Mouse (Mus musculus) right cerebral cortex, adult 2 months (tissue): ENCODE results near the gene Cxcl1.

Source experiments
- DNase-seq, 2 experiments: peaks; one replicate each; pipeline ENCODE4 v3.0.0; 2021 to 2022; ENCODE audit warnings: low spot score in 2 of 2

Cxcl1 gene

GRCm38 (mm10) chr5:90888661-90889060, 2.4 kb upstream of the Cxcl1 start:
- no peak for DNase-seq

- no peak for DNase-seq
Measured at GRCm38 (mm10) chr5:90891464-90891813, 398 bp downstream of the Cxcl1 start.

GRCm38 (mm10) chr5:90894231-90894630, 3.2 kb downstream of the Cxcl1 start:
- DNase-seq: no peak

GRCm38 (mm10) chr5:90897429-90897828, 6.4 kb downstream of the Cxcl1 start:
- no peak for DNase-seq

DNA sequence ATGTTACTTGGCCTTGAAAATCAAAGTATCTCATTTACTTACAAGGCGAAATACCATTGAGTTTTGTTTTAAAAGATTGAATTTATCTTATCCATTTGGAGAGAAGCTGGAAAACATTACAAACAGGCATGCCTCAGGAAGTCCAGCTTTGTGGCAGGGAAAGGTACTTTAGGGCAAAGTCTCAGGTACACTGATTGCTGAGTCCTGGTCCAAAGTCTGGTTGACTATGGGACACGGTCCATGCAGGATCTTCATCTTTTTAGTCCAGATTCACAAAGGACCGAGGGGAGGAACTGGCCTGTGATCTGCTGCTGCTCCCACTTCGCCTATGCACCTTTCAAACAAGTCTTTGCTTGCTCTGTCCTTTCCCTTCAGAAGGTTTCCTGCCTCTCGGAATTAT, 8.3 kb downstream of the Cxcl1 start:
- DNase-seq: no peak

DNA sequence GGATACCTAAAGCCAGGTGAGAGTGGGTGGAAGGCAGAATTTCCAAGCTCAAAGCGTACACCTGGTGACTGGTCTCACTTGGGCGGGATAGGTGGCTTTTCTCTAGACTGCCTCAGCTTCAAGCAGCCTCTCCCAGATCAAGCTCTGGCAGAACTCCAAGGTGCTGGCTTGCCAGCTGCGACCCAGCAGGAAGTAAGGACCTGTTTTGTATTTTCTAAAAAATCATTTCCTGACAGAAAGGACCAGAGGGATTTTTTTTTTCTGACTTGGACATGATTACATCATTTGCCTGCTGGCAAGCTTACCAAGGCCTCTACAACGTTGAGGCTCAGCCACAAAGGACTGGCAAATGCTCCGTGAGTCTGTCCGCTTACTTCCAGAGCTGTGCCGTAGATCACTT, 9.1 kb downstream of the Cxcl1 start:
- DNase-seq: no peak

DNA sequence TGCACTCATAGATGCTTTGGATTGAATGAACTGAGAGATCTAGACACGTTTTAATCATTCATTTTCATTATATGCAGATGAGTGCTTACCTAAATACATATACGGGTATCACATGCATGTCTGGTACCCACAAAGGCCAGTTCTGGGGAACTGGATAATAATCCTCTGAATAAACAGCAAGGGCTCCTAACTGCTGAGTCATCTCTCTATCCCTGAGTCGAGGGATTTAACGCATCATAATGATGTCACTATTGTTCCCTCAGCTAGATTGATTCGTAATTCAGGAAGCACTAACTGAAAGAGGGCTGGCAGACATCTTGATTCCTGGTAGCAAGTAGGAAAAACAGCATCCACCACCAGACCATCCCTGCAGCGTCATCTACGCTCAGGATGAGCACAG, 9.6 kb downstream of the Cxcl1 start:
- DNase-seq: no peak

DNA sequence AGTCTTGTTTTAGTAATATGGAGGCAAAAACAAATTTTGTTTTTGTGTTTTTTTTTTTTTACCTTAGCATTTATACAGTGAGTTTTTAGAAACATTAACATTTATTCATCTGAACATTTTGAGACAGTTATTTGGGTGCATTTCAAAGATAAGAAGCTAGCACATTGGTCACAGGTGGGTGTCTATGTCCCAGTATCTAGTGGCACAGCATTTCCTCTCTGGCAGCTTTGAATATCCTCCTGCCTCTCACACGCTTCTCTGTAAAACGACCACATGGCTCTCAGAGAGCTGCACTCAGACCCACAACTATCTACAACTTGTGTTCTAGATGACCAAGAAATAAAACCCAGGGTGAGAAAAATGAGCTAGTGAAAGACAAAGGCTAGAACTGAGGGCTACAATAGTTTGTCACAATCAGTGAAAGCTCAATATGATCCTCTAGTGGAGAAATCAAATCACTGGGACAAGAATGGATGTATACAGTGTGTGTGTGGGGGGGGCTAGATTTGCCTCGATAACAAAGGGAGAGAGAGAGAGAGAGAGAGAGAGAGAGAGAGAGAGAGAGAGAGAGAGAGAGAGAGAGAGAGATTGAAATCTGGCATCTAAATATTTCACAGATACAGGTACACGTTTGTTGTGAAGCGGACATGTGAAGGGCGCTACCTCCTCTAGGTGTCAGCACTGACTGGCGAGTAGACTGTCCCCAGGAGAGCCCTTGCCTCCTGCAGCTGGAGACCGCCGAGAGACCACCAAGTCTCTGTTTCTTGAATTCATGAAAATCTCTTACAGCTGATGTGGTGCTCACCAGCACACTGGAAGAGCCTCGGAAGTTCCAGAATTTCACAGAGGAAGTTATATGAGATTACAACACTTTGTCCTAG, 11.6 kb downstream of the Cxcl1 start:
- no peak for DNase-seq

GRCm38 (mm10) chr5:90903339-90904020, 12.4 kb downstream of the Cxcl1 start, which contains the start of gene Cxcl2:
Gene Cxcl2 (plus strand): TSS chr5:90903871.
- no peak for DNase-seq

DNA sequence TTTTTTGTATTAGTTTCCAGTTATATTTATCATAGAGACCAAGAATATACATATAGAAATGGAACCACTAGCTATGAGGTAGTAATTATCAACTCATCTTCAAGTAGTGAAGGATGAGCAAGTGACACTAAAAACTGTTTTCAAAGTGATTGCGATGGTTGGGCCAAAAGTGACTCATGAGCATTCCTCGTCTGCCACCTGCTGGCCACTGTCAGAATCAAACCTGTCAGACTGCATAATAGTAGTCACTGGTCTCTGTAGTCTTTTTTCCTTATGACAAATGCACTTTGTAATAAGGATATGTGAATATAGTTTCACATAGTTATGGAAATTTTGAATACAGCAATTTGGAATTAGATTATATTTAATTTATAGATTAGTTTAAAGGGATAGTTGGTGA, 17.9 kb downstream of the Cxcl1 start:
- peak; percentile 79 for DNase-seq

GRCm38 (mm10) chr5:90919495-90919894, 28.5 kb downstream of the Cxcl1 start:
- no peak for DNase-seq

- no peak for DNase-seq
Measured at GRCm38 (mm10) chr5:90922958-90923357, 31.9 kb downstream of the Cxcl1 start.

- no peak for DNase-seq
Measured at GRCm38 (mm10) chr5:90930546-90930945, 39.5 kb downstream of the Cxcl1 start.

DNA sequence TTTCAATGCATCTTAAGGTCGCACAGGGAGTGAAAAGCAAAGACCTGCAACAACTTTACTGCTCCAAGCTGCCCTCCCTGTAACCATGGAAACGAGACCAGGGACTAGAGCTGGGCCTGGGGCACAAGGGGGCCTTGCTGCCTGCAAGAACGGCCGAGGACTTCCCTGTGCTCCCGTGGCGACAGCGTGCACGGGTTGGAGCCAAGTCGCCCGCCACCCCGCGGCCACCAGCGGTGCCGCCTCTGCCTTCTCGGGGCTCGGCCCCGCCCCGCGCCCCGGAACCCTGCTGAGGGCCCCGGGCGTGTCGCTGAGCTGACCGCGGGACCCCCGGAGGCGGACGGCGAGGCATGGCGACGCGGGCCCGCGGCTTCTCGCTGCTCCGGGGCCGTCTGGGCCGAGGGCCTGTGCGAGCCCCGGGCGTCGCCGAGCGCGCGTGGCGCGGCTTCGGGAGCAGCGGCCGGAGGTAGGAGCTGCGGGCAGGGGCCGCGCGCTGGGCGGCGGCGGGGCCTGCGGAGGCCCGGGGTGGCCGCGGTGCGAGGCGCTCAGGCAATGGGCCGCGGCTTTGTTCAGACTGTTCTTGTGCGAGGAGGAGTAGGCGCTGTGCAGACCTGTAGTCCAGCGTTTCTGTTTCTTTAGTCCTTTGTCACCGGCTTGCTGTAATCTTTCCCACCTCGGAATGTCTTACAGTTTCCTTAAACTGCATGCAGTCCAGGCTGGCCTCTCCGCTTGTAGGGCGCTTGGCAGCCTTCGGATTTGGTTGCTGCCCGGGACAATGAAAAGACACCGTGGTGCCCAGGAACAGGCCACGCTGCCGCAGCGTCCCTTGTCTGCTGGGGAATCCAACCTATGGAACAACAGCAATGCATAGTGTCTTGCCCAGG, 40.2 kb downstream of the Cxcl1 start, which contains the start of gene Mthfd2l:
Gene Mthfd2l, plus strand, starts transcription at position 147 of the 881 bp plus-strand sequence.
- peak; percentile 60 to 73 for DNase-seq

DNA sequence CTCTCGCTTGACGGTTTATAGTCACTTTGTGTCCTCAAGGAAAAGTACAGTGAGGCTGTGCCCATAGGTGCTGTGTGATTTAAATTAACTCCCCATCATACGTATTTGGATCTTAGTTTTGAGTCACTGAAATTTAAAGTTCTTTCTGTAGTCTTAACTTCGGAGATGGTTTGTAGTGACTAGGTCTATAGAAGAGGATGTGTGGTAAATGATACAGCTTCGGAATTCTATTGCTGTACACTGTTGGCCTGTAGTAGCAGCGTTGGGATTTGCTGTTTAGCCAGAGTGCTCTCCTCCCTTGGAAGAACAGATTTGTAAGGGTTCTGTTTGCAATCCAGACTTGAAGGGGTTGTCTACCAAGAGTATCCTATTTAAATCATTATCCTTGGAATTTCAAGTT, 40.9 kb downstream of the Cxcl1 start:
- no peak for DNase-seq

DNA sequence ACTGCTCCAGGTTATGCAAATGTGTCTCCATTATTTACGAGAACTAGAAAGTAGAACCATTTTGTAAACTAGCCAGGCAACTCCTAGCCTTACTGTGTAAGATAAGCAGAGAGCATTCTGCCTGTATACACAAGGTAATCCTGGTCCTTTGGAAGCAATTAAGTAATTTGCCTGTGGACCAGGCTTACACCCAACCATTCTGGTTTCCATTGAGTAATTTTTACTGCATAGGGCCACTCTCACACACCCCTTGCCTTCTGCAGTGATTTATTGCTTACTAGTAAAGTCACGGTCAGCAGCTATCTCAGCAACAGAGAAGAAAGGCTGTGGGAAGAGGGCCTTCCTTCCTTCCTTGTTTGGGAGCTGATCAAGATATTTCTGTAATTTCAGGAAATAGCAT, 45.7 kb downstream of the Cxcl1 start:
- no peak for DNase-seq
